Mouse (Mus musculus) forebrain, embryonic 15.5 days (tissue): Measurements from ENCODE around the gene Synpr. TPM values are rescaled to one million over a fixed set of nuclear protein-coding genes. Genes with fewer than 3 reads are reported as not detected.
A peak's percentile ranks its signal among the peaks of the same experiment; 100 is the strongest.

Experiments
- ATAC-seq: fragments of 200-750 bp; cut with Nextera tagmentation; replicated peaks from 2 replicates; pipeline ENCODE4 v1.8.0; 2017; ENCODE audit warnings: mild to moderate bottlenecking, moderate TSS enrichment, moderate library complexity
- H3K27ac ChIP-seq: fragments of 300-500 bp; sonication (generic); replicated peaks from 2 replicates; pipeline ENCODE4 v1.5.1; 2015; ENCODE audit warnings: mild to moderate bottlenecking, inconsistent platforms
- H3K27me3 ChIP-seq: fragments of 300-500 bp; sonication (generic); 2 replicates; pipeline ENCODE4 v1.6.1; 2015; ENCODE audit warnings: inconsistent platforms
- H3K36me3 ChIP-seq: fragments of 300-500 bp; sonication (generic); 2 replicates; pipeline ENCODE4 v1.6.1; 2015; ENCODE audit warnings: mild to moderate bottlenecking, inconsistent platforms
- H3K4me1 ChIP-seq: fragments of 300-500 bp; sonication (generic); 2 replicates; pipeline ENCODE4 v1.6.1; 2015; ENCODE audit warnings: inconsistent platforms
- H3K4me2 ChIP-seq: fragments of 300-500 bp; sonication (generic); replicated peaks from 2 replicates; pipeline ENCODE4 v1.6.1; 2015; ENCODE audit warnings: mild to moderate bottlenecking, inconsistent platforms
- H3K4me3 ChIP-seq: fragments of 300-500 bp; sonication (generic); 2 replicates; pipeline ENCODE4 v1.5.1; 2015; ENCODE audit warnings: mild to moderate bottlenecking, inconsistent platforms
- H3K9ac ChIP-seq: fragments of 300-500 bp; sonication (generic); replicated peaks from 2 replicates; pipeline ENCODE4 v1.6.1; 2015; ENCODE audit warnings: mild to moderate bottlenecking, inconsistent platforms
- H3K9me3 ChIP-seq: fragments of 300-500 bp; sonication (generic); 2 replicates; pipeline ENCODE4 v1.6.1; 2016; ENCODE audit warnings: inconsistent platforms
- WGBS: fragments of 180-500 bp; shearing (Covaris S2); methylation state at CpG from one replicate; pipeline ENCODE4 v1.1.7; 2015; ENCODE audit warnings: mixed read lengths; 5-methylcytosine and 5-hydroxymethylcytosine counted together
- polyA plus RNA-seq: library from polyadenylated mRNA; unstranded; fragments of >200 nt; fragmentation: Nextera tagmentation; extraction: Ambion mirVana; gene quantifications from 2 replicates; pipeline ENCODE4 v1.2.1, GENCODE M21; 2015

The Synpr gene
- polyA plus RNA-seq, 1 experiment from 2014 or later, result 25.3 TPM

- 18% methylated on average over 1 of the region's 1 CpGs for WGBS
Observed at GRCm38 (mm10) chr14:13459333-13459732, 174.8 kb downstream of the Synpr start.

DNA sequence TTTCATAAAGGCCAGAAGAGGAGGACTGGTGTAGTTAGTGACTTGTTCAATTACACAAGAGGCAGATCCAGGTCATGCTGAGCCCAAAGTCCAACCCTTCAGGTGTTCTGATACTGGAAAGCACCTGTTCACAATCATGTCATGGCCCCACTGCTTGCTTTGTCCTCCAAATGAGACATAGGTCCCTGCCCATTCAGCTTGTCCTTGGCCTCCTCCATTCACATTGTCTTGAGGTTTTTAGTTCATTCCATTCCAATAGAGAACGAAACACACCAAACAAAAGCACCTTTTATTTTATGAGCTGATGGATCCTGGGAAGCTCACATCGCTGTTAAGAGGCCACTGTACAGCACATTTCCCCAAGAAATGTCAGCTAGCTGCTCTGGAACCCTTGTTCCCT is 184.6 kb downstream of the Synpr start:
- ATAC-seq, result no peak
- Histone ChIP-seq H3K4me2 (no peak overlapping the region), H3K27me3 (no peaks in the 10 kb centered on the region), H3K4me1 (no peaks in the 10 kb centered on the region), H3K9ac (no peak overlapping the region), H3K36me3 (no peaks in the 10 kb centered on the region), H3K4me3 (no peak overlapping the region), H3K9me3 (no peaks in the 10 kb centered on the region), H3K27ac (no peak overlapping the region)
- 83% methylated on average over 2 of the region's 2 CpGs for WGBS

More at GRCm38 (mm10) chr14:13459333-13459732, 174.8 kb downstream of the Synpr start:
- no peak for ATAC-seq
- Histone ChIP-seq H3K27ac (no peak overlapping the region), H3K4me3 (no peak overlapping the region), H3K9me3 (no peaks in the 10 kb centered on the region), H3K9ac (no peak overlapping the region), H3K4me2 (no peak overlapping the region), H3K4me1 (peaks cover 14% of the 10 kb centered on the region; the same call in 1 of the 2 replicates), H3K36me3 (no peaks in the 10 kb centered on the region), H3K27me3 (no peaks in the 10 kb centered on the region)

GRCm38 (mm10) chr14:13477821-13478220 is 193.2 kb downstream of the Synpr start:
- Histone ChIP-seq H3K27me3 (no peaks in the 10 kb centered on the region), H3K4me1 (no peaks in the 10 kb centered on the region), H3K4me2 (no peak overlapping the region), H3K36me3 (no peaks in the 10 kb centered on the region), H3K4me3 (no peak overlapping the region), H3K27ac (no peak overlapping the region), H3K9me3 (no peaks in the 10 kb centered on the region), H3K9ac (no peak overlapping the region)
- ATAC-seq, result 0 out of 2 replicates have a peak, but pooled peaks have one; percentile 38
- 50% methylated on average over 1 of the region's 1 CpGs for WGBS

DNA sequence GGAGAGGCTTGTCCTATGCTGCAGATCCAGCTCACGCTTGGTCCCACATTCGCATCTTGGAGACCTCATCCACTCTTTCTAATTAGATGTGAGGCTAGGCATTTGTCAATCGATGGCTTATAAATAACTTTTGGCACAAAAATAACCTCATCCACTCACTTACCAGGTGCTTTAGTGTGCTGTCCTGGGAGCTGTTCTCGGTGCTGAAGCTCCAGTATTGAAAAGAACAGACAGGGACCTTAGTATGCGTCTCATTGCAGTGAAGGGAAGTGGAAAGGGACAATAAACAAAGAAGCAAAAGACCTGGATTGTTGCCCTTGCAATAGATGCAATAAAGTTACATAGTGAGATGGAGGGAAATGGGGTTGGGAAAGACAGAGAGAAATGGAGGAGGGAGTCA is 220.8 kb downstream of the Synpr start:
- no peaks in the 10 kb centered on the region for H3K9me3 ChIP-seq
- H3K27me3 ChIP-seq, result no peaks in the 10 kb centered on the region
- H3K9ac ChIP-seq, result no peak overlapping the region
- ATAC-seq, result no peak
- WGBS, result 62% methylated on average over 5 of the region's 5 CpGs
- no peak overlapping the region for H3K27ac ChIP-seq
- no peaks in the 10 kb centered on the region for H3K4me1 ChIP-seq
- no peak overlapping the region for H3K4me2 ChIP-seq
- no peak overlapping the region for H3K4me3 ChIP-seq
- H3K36me3 ChIP-seq, result no peaks in the 10 kb centered on the region

GRCm38 (mm10) chr14:13518608-13519139 is 234.1 kb downstream of the Synpr start:
- no peak overlapping the region for H3K4me2 ChIP-seq
- no peaks in the 10 kb centered on the region for H3K9me3 ChIP-seq
- H3K4me3 ChIP-seq, result no peak overlapping the region
- H3K27ac ChIP-seq, result peak overlapping the region; percentile 73; the same call in 1 of the 2 replicates
- no peak overlapping the region for H3K9ac ChIP-seq
- peak; percentile 52; the same call in 1 of the 2 replicates for ATAC-seq
- no peaks in the 10 kb centered on the region for H3K36me3 ChIP-seq
- H3K27me3 ChIP-seq, result no peaks in the 10 kb centered on the region
- WGBS, result 61% methylated on average over 5 of the region's 5 CpGs
- peaks cover 13% of the 10 kb centered on the region for H3K4me1 ChIP-seq

DNA sequence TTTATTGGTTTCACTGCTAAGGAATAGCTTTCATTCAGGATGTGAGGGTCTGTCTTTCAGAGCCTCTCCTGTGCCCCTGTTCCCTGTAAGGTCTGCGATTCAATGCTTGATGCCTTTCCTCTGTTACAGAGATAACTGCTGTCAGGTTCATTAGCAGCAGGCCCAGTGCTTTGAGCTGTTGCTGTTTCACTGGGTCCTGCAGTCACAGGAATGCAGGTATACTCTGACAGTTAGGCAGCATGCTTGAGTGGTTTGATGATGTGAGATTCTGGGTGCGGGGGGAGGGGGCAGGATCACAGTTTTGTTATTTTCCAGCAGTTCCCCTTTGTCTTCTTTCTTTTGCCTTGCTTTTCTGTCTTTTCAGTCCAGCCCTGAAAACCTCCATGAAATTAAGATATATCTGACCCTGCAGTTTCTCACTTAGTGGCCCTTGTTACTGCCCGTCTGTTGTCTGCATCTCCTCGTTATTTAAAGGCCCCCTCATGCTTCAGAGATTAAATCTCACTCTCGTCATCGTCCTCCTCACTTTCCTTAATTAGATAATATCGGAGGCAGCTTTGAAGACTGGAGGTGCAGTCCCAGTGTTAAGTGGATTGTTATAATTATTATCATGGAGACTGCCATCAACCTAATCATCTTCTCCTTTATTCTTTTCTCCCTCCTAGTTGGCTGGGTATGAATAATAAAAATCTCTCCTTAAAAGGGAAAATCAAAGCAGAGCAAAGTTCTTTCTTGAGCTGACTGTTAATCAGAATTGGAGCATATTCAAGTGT is 234.8 kb downstream of the Synpr start:
- Histone ChIP-seq H3K27ac (peak overlapping the region; percentile 73), H3K4me3 (no peak overlapping the region), H3K9me3 (no peaks in the 10 kb centered on the region), H3K4me2 (no peak overlapping the region), H3K9ac (no peak overlapping the region), H3K4me1 (peaks cover 13% of the 10 kb centered on the region), H3K27me3 (no peaks in the 10 kb centered on the region), H3K36me3 (no peaks in the 10 kb centered on the region)
- 9% methylated on average over 7 of the region's 7 CpGs for WGBS
- peak; percentile 81 for ATAC-seq

GRCm38 (mm10) chr14:13547746-13548145 is 263.2 kb downstream of the Synpr start:
- no peaks in the 10 kb centered on the region for H3K27me3 ChIP-seq
- no peaks in the 10 kb centered on the region for H3K9me3 ChIP-seq
- no peak overlapping the region for H3K9ac ChIP-seq
- WGBS, result 60% methylated on average over 2 of the region's 2 CpGs
- no peak overlapping the region for H3K4me2 ChIP-seq
- H3K4me3 ChIP-seq, result no peak overlapping the region
- no peaks in the 10 kb centered on the region for H3K4me1 ChIP-seq
- no peaks in the 10 kb centered on the region for H3K36me3 ChIP-seq
- no peak for ATAC-seq
- no peak overlapping the region for H3K27ac ChIP-seq

GRCm38 (mm10) chr14:13551209-13551608 is 266.6 kb downstream of the Synpr start:
- H3K4me2 ChIP-seq, result no peak overlapping the region
- no peaks in the 10 kb centered on the region for H3K9me3 ChIP-seq
- no peak overlapping the region for H3K27ac ChIP-seq
- no peaks in the 10 kb centered on the region for H3K4me1 ChIP-seq
- H3K27me3 ChIP-seq, result no peaks in the 10 kb centered on the region
- WGBS, result 76% methylated on average over 4 of the region's 4 CpGs
- H3K36me3 ChIP-seq, result no peaks in the 10 kb centered on the region
- H3K4me3 ChIP-seq, result no peak overlapping the region
- H3K9ac ChIP-seq, result no peak overlapping the region
- ATAC-seq, result no peak

- no peak overlapping the region for H3K4me2 ChIP-seq
Observed at GRCm38 (mm10) chr14:13553616-13554370, 269.2 kb downstream of the Synpr start.

DNA sequence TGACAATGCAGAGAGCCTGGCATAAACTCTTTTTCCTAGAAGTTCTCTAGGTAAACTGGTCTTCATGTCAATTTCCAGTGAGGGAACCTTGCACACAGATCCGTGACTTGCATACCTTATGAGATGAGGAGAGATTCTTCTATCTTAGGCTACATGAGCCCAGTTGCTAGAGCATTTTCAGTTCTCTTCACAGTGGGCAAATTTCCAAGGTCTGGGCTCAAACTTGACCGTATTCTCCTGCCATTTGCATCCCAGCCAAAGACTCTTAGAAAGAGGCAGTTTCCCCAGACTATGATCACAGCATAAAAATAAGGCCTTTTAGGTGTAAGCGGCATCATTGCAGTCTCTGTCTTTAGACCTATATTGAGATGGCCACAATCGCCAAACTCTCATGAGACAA is 270.1 kb downstream of the Synpr start:
- ATAC-seq, result no peak
- Histone ChIP-seq H3K4me1 (no peaks in the 10 kb centered on the region), H3K4me2 (no peak overlapping the region), H3K9ac (no peak overlapping the region), H3K27ac (no peak overlapping the region), H3K9me3 (no peaks in the 10 kb centered on the region), H3K36me3 (no peaks in the 10 kb centered on the region), H3K27me3 (no peaks in the 10 kb centered on the region), H3K4me3 (no peak overlapping the region)
- WGBS, result 86% methylated on average over 4 of the region's 4 CpGs

More at GRCm38 (mm10) chr14:13553616-13554370, 269.2 kb downstream of the Synpr start:
- 3% methylated on average over 1 of the region's 1 CpGs for WGBS
- Histone ChIP-seq H3K27ac (no peak overlapping the region), H3K4me3 (no peak overlapping the region), H3K36me3 (no peaks in the 10 kb centered on the region), H3K27me3 (no peaks in the 10 kb centered on the region), H3K4me1 (no peaks in the 10 kb centered on the region), H3K9me3 (no peaks in the 10 kb centered on the region), H3K9ac (no peak overlapping the region)
- no peak for ATAC-seq

DNA sequence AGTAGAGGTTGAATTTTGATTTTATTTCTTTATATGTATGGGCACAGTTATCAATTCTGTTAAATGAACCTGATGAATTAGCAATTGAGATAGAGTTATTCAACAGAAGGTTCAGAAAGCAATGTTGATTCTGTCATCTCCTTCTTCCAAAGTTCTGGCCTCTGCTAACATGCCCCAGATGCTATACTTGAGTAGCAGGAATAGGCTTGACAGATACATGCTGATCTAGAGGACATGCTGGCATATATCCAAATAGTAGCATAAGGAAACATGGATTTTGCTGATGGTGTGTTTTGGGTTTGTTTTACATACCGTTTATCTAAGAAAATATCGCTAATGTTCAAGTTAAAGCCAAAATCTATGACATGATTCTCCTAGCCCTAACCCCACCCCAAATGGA is 273.5 kb downstream of the Synpr start:
- Histone ChIP-seq H3K4me1 (no peaks in the 10 kb centered on the region), H3K4me3 (no peak overlapping the region), H3K27ac (no peak overlapping the region), H3K27me3 (no peaks in the 10 kb centered on the region), H3K9me3 (no peaks in the 10 kb centered on the region), H3K9ac (no peak overlapping the region), H3K36me3 (no peaks in the 10 kb centered on the region), H3K4me2 (no peak overlapping the region)
- WGBS, result 84% methylated on average over 2 of the region's 2 CpGs
- ATAC-seq, result no peak

GRCm38 (mm10) chr14:13567250-13567649 is 282.7 kb downstream of the Synpr start:
- no peak for ATAC-seq

More at GRCm38 (mm10) chr14:13567250-13567649, 282.7 kb downstream of the Synpr start:
- 82% methylated on average over 1 of the region's 1 CpGs for WGBS
- Histone ChIP-seq H3K4me3 (no peak overlapping the region), H3K4me1 (no peaks in the 10 kb centered on the region), H3K4me2 (no peak overlapping the region), H3K9ac (no peak overlapping the region), H3K36me3 (no peaks in the 10 kb centered on the region), H3K9me3 (no peaks in the 10 kb centered on the region), H3K27me3 (no peaks in the 10 kb centered on the region), H3K27ac (no peak overlapping the region)
